In the genomic region with DNA sequence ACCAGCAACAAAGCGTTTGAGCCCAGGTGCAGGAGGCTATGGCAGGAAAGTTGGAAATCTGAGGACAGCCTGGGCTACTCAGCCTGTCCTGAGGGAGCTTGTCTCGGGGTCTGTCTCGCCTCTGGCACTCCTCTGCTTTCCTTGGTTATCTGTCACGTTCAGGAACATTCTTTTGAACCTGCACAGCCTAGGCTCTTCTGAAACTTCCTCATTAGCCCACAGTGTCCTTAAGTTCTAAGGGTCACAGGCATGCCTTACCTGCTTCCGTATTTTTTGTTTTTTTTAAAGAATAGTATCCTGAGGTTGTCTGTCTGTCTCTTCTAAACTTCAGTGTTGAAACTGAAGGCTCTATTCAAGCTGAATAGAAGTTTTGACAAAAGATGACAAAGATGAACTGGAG, we compare ENCODE assay signal across 8 mouse cellular contexts. TPM values are rescaled to one million over a fixed set of nuclear protein-coding genes. Genes with fewer than 3 reads are reported as not detected.
A peak's percentile ranks its signal among the peaks of the same experiment; 100 is the strongest.
DNase-seq lines count a peak whose midpoint lies in the region; ATAC-seq and TF ChIP-seq lines count a peak whose summit lies in the region.

A gene (minus strand): TSS at position 199 of the 400 bp plus-strand sequence.

- H3K4me3 ChIP-seq in lung, embryonic 14.5 days (ENCODE audit: low read depth, low read length), result no peak within 1 kb of the TSS

- H3K4me2 ChIP-seq in lung, embryonic 14.5 days, result no peak within 1 kb of the TSS

- no peak within 1 kb of the TSS for H3K9ac ChIP-seq in lung, embryonic 14.5 days

- H3K36me3 ChIP-seq in lung, embryonic 14.5 days (ENCODE audit: insufficient read depth), result no peaks in the 10 kb centered on the region

- ATAC-seq in lung, embryonic 14.5 days (ENCODE audit: insufficient read depth), result no peak
- ATAC-seq in neutrophil, adult 5-6 weeks (ENCODE audit: extremely low read depth, insufficient number of reproducible peaks, low FRiP score, poor library complexity, severe bottlenecking), result peak; percentile 61; the same call in 1 of the 2 replicates
- ATAC-seq in frontal cortex, adult (ENCODE audit: low TSS enrichment), result no peak

- 47% methylated on average over 5 of the region's 5 CpGs for WGBS in lung, embryonic 14.5 days

- TF ChIP-seq CTCF in lung, embryonic 14.5 days (IDR thresholded peaks at IDR 0.05; ENCODE audit: low read depth), result no peak

- intact Hi-C loops in gastrocnemius, postnatal 36 days (cut with DNase I), result no loop called here

- no peak within 1 kb of the TSS for H3K27ac ChIP-seq in lung, embryonic 14.5 days (ENCODE audit: low read depth)

- no peaks in the 10 kb centered on the region for H3K4me1 ChIP-seq in lung, embryonic 14.5 days (ENCODE audit: insufficient read depth)

- H3K27me3 ChIP-seq in lung, embryonic 14.5 days (ENCODE audit: insufficient read depth, low read length), result no peaks in the 10 kb centered on the region

- H3K9me3 ChIP-seq in lung, embryonic 14.5 days (ENCODE audit: low read depth, low read length), result no peaks in the 10 kb centered on the region

- no peak for DNase-seq in lung, embryonic 14.5 days
- no peak for DNase-seq in lung, postnatal 4 days
- DNase-seq in adrenal gland, postnatal 4 days (ENCODE audit: low spot score in 2 of 2), result no peak
- DNase-seq in gastrocnemius, postnatal 36 days, result no peak
- DNase-seq in layer of hippocampus, postnatal 25 days (ENCODE audit: extremely low spot score in 1 of 2, low spot score in 1 of 2), result no peak
- DNase-seq in urinary bladder, postnatal 36 days (ENCODE audit: low spot score in 2 of 2), result no peak

RNA-seq across cellular contexts. Expression of the gene that starts here (rescaled TPM):
- polyA plus RNA-seq in lung, embryonic 14.5 days (2014; fragmentation: Nextera tagmentation; extraction: Ambion mirVana), result 40.8 and 42.7 TPM in 2 replicates
- total RNA-seq in adrenal gland, postnatal 4 days (2021), result 100 to 1,000 TPM; 105 to 107 TPM
- total RNA-seq in gastrocnemius, postnatal 36 days (2021), result 10 to 100 TPM; 63.7 to 67.8 TPM
- 10 to 100 TPM; 69.3 to 70.9 TPM for total RNA-seq in layer of hippocampus, postnatal 25 days (2021)
- total RNA-seq in neutrophil, adult 5-6 weeks (2017), result 341 and 410 TPM in 2 replicates
